Comparison of ENCODE assay signal across 16 mouse cellular contexts in genomic region chr4:46555762-46556161, GRCm38 (mm10). TPM values are rescaled to one million over a fixed set of nuclear protein-coding genes. Genes with fewer than 3 reads are reported as not detected.
DNase-seq lines count a peak whose midpoint lies in the region; ATAC-seq and TF ChIP-seq lines count a peak whose summit lies in the region.
"Had no signal": no experiment of that assay in that cellular context is flagged by ENCODE, and none has a peak within 500 bp of the region (broad histone marks: within the 10 kb centered on the region; RNA-seq: fewer than 3 reads in every experiment).

No protein-coding gene starts in this region.

- H3K27me3 ChIP-seq in liver, adult 2 months (ENCODE audit: control insufficient read depth, insufficient read depth, low read length): no peaks in the 10 kb centered on the region
- H3K27me3 ChIP-seq in intestine, embryonic 15.5 days (replicated peaks): no peaks in the 10 kb centered on the region
- no peaks in the 10 kb centered on the region for H3K27me3 ChIP-seq in stomach, embryonic 15.5 days (replicated peaks)
- no peaks in the 10 kb centered on the region for H3K27me3 ChIP-seq in kidney, adult 2 months (replicated peaks; ENCODE audit: control insufficient read depth, insufficient read depth, low read length)
- H3K27me3 ChIP-seq: embryonic facial prominence, embryonic 15.5 days had no signal

- ATAC-seq in intestine, embryonic 15.5 days: peak; percentile 50
- ATAC-seq in stomach, embryonic 15.5 days (ENCODE audit: insufficient read depth, low FRiP score, low read depth): no peak
- ATAC-seq: forebrain, postnatal 0 days; hindbrain, postnatal 0 days had no signal

- DNase-seq in liver, adult 2 months (ENCODE audit: extremely low read depth, low read depth, low spot score): peak; percentile 70
- no peak for DNase-seq in liver
- DNase-seq in lung, postnatal 25 days (ENCODE audit: low spot score): peak; percentile 55
- DNase-seq in Muller cell, postnatal 12 days (ENCODE audit: inconsistent ontology term): no peak
- DNase-seq in kidney, adult 2 months: no peak
- DNase-seq in retina, embryonic 14.5 days (ENCODE audit: low spot score): no peak
- DNase-seq: adrenal gland, postnatal 36 days; cerebellum, postnatal 25 days; forebrain, postnatal 0 days; right cerebral cortex, adult 18-20 months; thymus, adult 18-20 months had no signal

- TF ChIP-seq CTCF in liver, adult 2 months (IDR thresholded peaks at IDR 0.05; ENCODE audit: low read depth, low read length): no peak
- TF ChIP-seq CTCF in kidney, adult 2 months (conservative IDR thresholded peaks at IDR 0.05; ENCODE audit: insufficient read depth, insufficient read length, low read depth, low read length): no peak

- no peak overlapping the region for H3K4me3 ChIP-seq in liver, adult 2 months (ENCODE audit: insufficient read depth, low read depth, low read length)
- no peak overlapping the region for H3K4me3 ChIP-seq in intestine, embryonic 15.5 days (replicated peaks)
- H3K4me3 ChIP-seq in stomach, embryonic 15.5 days (replicated peaks): no peak overlapping the region
- H3K4me3 ChIP-seq in kidney, adult 2 months (ENCODE audit: insufficient read depth, low read depth, low read length): no peak overlapping the region
- H3K4me3 ChIP-seq: embryonic facial prominence, embryonic 15.5 days; heart, embryonic 10.5 days had no signal

- H3K36me3 ChIP-seq in liver, adult 2 months (ENCODE audit: control insufficient read depth, insufficient read depth, low read length): no peaks in the 10 kb centered on the region
- no peaks in the 10 kb centered on the region for H3K36me3 ChIP-seq in intestine, embryonic 15.5 days
- no peaks in the 10 kb centered on the region for H3K36me3 ChIP-seq in stomach, embryonic 15.5 days
- no peaks in the 10 kb centered on the region for H3K36me3 ChIP-seq in kidney, adult 2 months (ENCODE audit: control insufficient read depth, insufficient read depth, low read length)
- H3K36me3 ChIP-seq: embryonic facial prominence, embryonic 15.5 days; heart, embryonic 10.5 days had no signal

- peaks cover 5% of the 10 kb centered on the region; the same call in 1 of the 2 replicates for H3K4me1 ChIP-seq in liver, adult 2 months (ENCODE audit: control insufficient read depth, insufficient read depth, low read length)
- peaks cover 24% of the 10 kb centered on the region for H3K4me1 ChIP-seq in intestine, embryonic 15.5 days (replicated peaks)
- peaks cover 21% of the 10 kb centered on the region for H3K4me1 ChIP-seq in stomach, embryonic 15.5 days
- no peaks in the 10 kb centered on the region for H3K4me1 ChIP-seq in kidney, adult 2 months (ENCODE audit: control insufficient read depth, insufficient read depth, low read length)

- peak overlapping the region; percentile 14; the same call in 1 of the 2 replicates for H3K4me2 ChIP-seq in intestine, embryonic 15.5 days (replicated peaks)
- H3K4me2 ChIP-seq in stomach, embryonic 15.5 days: no peak overlapping the region
- H3K4me2 ChIP-seq: embryonic facial prominence, embryonic 15.5 days had no signal

- H3K27ac ChIP-seq in liver, adult 2 months (replicated peaks; ENCODE audit: insufficient read depth, low read depth, low read length): no peak overlapping the region
- H3K27ac ChIP-seq in intestine, embryonic 15.5 days: peak overlapping the region; percentile 87
- H3K27ac ChIP-seq in stomach, embryonic 15.5 days: peak overlapping the region; percentile 68
- H3K27ac ChIP-seq in kidney, adult 2 months (ENCODE audit: insufficient read depth, low read depth, low read length): no peak overlapping the region
- H3K27ac ChIP-seq: embryonic facial prominence, embryonic 15.5 days; heart, embryonic 10.5 days; hindbrain, postnatal 0 days had no signal

- 37% methylated on average over 9 of the region's 9 CpGs for WGBS in liver, adult 2 months
- 76% methylated on average over 9 of the region's 9 CpGs for WGBS in intestine, embryonic 15.5 days
- WGBS in stomach, embryonic 15.5 days: 76% methylated on average over 9 of the region's 9 CpGs
- 77% methylated on average over 9 of the region's 9 CpGs for WGBS in kidney, adult 2 months

- no peak for TF ChIP-seq POLR2A in liver, adult 2 months (IDR thresholded peaks at IDR 0.05; ENCODE audit: extremely low read depth, insufficient read depth, low read length)
- TF ChIP-seq POLR2A in kidney, adult 2 months (IDR thresholded peaks at IDR 0.05; ENCODE audit: low read depth, low read length): no peak

- H3K9ac ChIP-seq in liver, adult 2 months (ENCODE audit: low read depth, low read length): no peak overlapping the region
- peak overlapping the region; percentile 11; the same call in 1 of the 2 replicates for H3K9ac ChIP-seq in intestine, embryonic 15.5 days
- no peak overlapping the region for H3K9ac ChIP-seq in stomach, embryonic 15.5 days
- H3K9ac ChIP-seq: embryonic facial prominence, embryonic 15.5 days; forebrain, postnatal 0 days had no signal

- H3K9me3 ChIP-seq in intestine, embryonic 15.5 days: no peaks in the 10 kb centered on the region
- H3K9me3 ChIP-seq in stomach, embryonic 15.5 days: no peaks in the 10 kb centered on the region
- H3K9me3 ChIP-seq: embryonic facial prominence, embryonic 15.5 days; heart, embryonic 10.5 days had no signal

- H3K79me2 ChIP-seq in liver, adult 2 months (ENCODE audit: control insufficient read depth, insufficient read depth, low read length): no peaks in the 10 kb centered on the region

RNA-seq across cellular contexts. Expression of gene Trim14, which starts 19.8 kb away (rescaled TPM):
- 21.3 and 26.5 TPM in 2 replicates for total RNA-seq in liver, adult 2 months (2014; rRNA removed)
- polyA plus RNA-seq in liver, adult 2 months (2012; rRNA removed): 24.9 and 28.6 TPM in 2 replicates
- 11.4 and 12.6 TPM in 2 replicates for polyA plus RNA-seq in intestine, embryonic 15.5 days (2015; fragmentation: Nextera tagmentation; extraction: Ambion mirVana)
- polyA plus RNA-seq in stomach, embryonic 15.5 days (2015; fragmentation: Nextera tagmentation; extraction: Ambion mirVana): 5.2 and 5.3 TPM in 2 replicates
- polyA plus RNA-seq in kidney, adult 2 months (2012; rRNA removed): 2.3 and 2.6 TPM in 2 replicates

RNA-seq across cellular contexts. Expression of gene Coro2a, which starts 46.2 kb away (rescaled TPM):
- 0.83 and 1.5 TPM in 2 replicates for total RNA-seq in liver, adult 2 months (2014; rRNA removed)
- 0.76 and 1.0 TPM in 2 replicates for polyA plus RNA-seq in liver, adult 2 months (2012; rRNA removed)
- 66.0 and 68.3 TPM in 2 replicates for polyA plus RNA-seq in intestine, embryonic 15.5 days (2015; fragmentation: Nextera tagmentation; extraction: Ambion mirVana)
- 20.4 and 29.1 TPM in 2 replicates for polyA plus RNA-seq in stomach, embryonic 15.5 days (2015; fragmentation: Nextera tagmentation; extraction: Ambion mirVana)
- 4.1 and 4.2 TPM in 2 replicates for polyA plus RNA-seq in kidney, adult 2 months (2012; rRNA removed)

Comparison
In these comparisons a context has a peak if more than half of its experiments do, and no peak if none do; other contexts are left out.
1. DNase-seq: peak in liver, adult 2 months (single experiment) and lung, postnatal 25 days (single experiment); none in liver (single experiment), Muller cell, postnatal 12 days (single experiment), kidney, adult 2 months (single experiment) and retina, embryonic 14.5 days (single experiment).
2. H3K27ac ChIP-seq: peak in intestine, embryonic 15.5 days (single experiment) and stomach, embryonic 15.5 days (single experiment); none in liver, adult 2 months (single experiment) and kidney, adult 2 months (single experiment).